Comparison of ENCODE assay signal across 24 mouse cellular contexts in the genomic region with DNA sequence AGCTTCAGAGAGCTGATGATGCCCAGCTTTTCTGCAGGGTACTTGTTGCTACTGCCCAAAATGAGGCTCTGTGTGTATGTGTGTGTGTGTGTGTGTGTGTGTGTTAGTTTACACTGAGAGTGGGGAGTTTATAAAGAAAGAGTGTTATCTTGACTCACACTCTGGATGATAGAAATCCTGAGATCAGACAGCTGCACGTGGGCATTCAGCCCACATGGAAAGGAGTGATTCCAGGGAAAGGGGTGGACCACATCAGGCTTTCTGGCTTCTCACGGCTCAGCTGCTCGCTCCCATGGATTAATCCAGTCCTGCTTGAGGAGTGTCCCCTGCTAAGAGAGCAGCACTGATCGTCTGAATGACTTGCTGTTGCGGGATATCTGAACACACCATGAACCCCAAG. TPM values are rescaled to one million over a fixed set of nuclear protein-coding genes. Genes with fewer than 3 reads are reported as not detected.
DNase-seq lines count a peak whose midpoint lies in the region; TF ChIP-seq lines count a peak whose summit lies in the region.
"Had no signal": no experiment of that assay in that cellular context is flagged by ENCODE, and none has a peak within 500 bp of the region (broad histone marks: within the 10 kb centered on the region; RNA-seq: fewer than 3 reads in every experiment).

No protein-coding gene starts in this region.

- TF ChIP-seq POLR2A in thymus, adult 2 months (IDR thresholded peaks at IDR 0.05; ENCODE audit: control insufficient read depth, extremely low read depth, insufficient read depth, low read length, poor library complexity) = no peak

- H3K27me3 ChIP-seq in thymus, adult 2 months (ENCODE audit: control insufficient read depth, insufficient read depth, low read length) = no peaks in the 10 kb centered on the region
- no peaks in the 10 kb centered on the region for H3K27me3 ChIP-seq in midbrain, embryonic 10.5 days (ENCODE audit: low read depth, poor library complexity, severe bottlenecking)
- H3K27me3 ChIP-seq in embryonic facial prominence, embryonic 10.5 days (replicated peaks; ENCODE audit: low read depth, poor library complexity, severe bottlenecking) = no peaks in the 10 kb centered on the region
- H3K27me3 ChIP-seq: forebrain, embryonic 12.5 days had no signal

- H3K27ac ChIP-seq in thymus, adult 2 months (ENCODE audit: control insufficient read depth, insufficient read depth, low read length) = no peak overlapping the region
- no peak overlapping the region for H3K27ac ChIP-seq in midbrain, embryonic 10.5 days (replicated peaks)
- no peak overlapping the region for H3K27ac ChIP-seq in embryonic facial prominence, embryonic 10.5 days (replicated peaks)
- H3K27ac ChIP-seq: forebrain, embryonic 12.5 days; heart, adult 2 months had no signal

- H3K9me3 ChIP-seq in midbrain, embryonic 10.5 days (replicated peaks) = no peaks in the 10 kb centered on the region
- no peaks in the 10 kb centered on the region; the same call in 1 of the 2 replicates for H3K9me3 ChIP-seq in embryonic facial prominence, embryonic 10.5 days
- H3K9me3 ChIP-seq: forebrain, embryonic 12.5 days had no signal

- no peaks in the 10 kb centered on the region for H3K36me3 ChIP-seq in thymus, adult 2 months (ENCODE audit: control insufficient read depth, insufficient read depth, low read length)
- H3K36me3 ChIP-seq in midbrain, embryonic 10.5 days = no peaks in the 10 kb centered on the region
- H3K36me3 ChIP-seq in embryonic facial prominence, embryonic 10.5 days (replicated peaks) = no peaks in the 10 kb centered on the region
- H3K36me3 ChIP-seq: forebrain, embryonic 12.5 days had no signal

- DNase-seq in layer of hippocampus, adult 11-12 months (ENCODE audit: low spot score) = peak; percentile 54
- DNase-seq in layer of hippocampus, postnatal 10 days (ENCODE audit: low spot score in 2 of 2) = no peak
- peak; percentile 59 for DNase-seq in brain, adult 2 months (ENCODE audit: low read depth, low spot score)
- DNase-seq in left cerebral cortex, adult 18-20 months (ENCODE audit: low spot score in 2 of 2) = peak; percentile 73 to 76
- DNase-seq in right cerebral cortex, postnatal 14 days = peak; percentile 45
- no peak for DNase-seq in thymus, adult 2 months
- no peak for DNase-seq in midbrain, embryonic 10.5 days (ENCODE audit: low spot score)
- no peak for DNase-seq in embryonic facial prominence, embryonic 10.5 days (ENCODE audit: low spot score)
- DNase-seq: cerebellum, postnatal 10 days; heart, adult 2 months; thymus, postnatal 14 days had no signal

- H3K4me1 ChIP-seq in thymus, adult 2 months (replicated peaks; ENCODE audit: control insufficient read depth, insufficient read depth, low read length) = peaks cover 6% of the 10 kb centered on the region
- peaks cover 11% of the 10 kb centered on the region for H3K4me1 ChIP-seq in midbrain, embryonic 10.5 days
- H3K4me1 ChIP-seq in embryonic facial prominence, embryonic 10.5 days = peaks cover 29% of the 10 kb centered on the region
- H3K4me1 ChIP-seq: forebrain, embryonic 12.5 days had no signal

- 95% methylated on average over 5 of the region's 5 CpGs for WGBS in thymus, adult 2 months
- WGBS in midbrain, embryonic 10.5 days = 75% methylated on average over 5 of the region's 5 CpGs
- 83% methylated on average over 5 of the region's 5 CpGs for WGBS in embryonic facial prominence, embryonic 10.5 days

- no peak for TF ChIP-seq CTCF in thymus, adult 2 months (IDR thresholded peaks at IDR 0.05; ENCODE audit: borderline replicate concordance, control insufficient read depth, extremely low read depth, insufficient read depth, low read length, poor library complexity)

- no peak overlapping the region for H3K4me3 ChIP-seq in thymus, adult 2 months (ENCODE audit: control insufficient read depth, insufficient read depth, low read length)
- H3K4me3 ChIP-seq in midbrain, embryonic 10.5 days = no peak overlapping the region
- H3K4me3 ChIP-seq in embryonic facial prominence, embryonic 10.5 days = no peak overlapping the region
- H3K4me3 ChIP-seq: forebrain, embryonic 12.5 days; heart, adult 2 months had no signal

RNA-seq across cellular contexts. Expression of a gene that starts 20.1 kb away (rescaled TPM):
- under 1 TPM in 1 of 2 experiments, not detected in 1; 0.73 TPM for total RNA-seq in layer of hippocampus, postnatal 10 days (2021)
- total RNA-seq in left cerebral cortex, adult 18-20 months (2021) = under 1 TPM in 1 of 2 experiments, not detected in 1; 0.59 TPM
- 20.5 and 28.7 TPM in 2 replicates for polyA plus RNA-seq in thymus, adult 2 months (2012; rRNA removed)
- 23.1 and 28.3 TPM in 2 replicates for polyA plus RNA-seq in midbrain, embryonic 10.5 days (2016; fragmentation: Nextera tagmentation; extraction: Ambion mirVana)
- 59.8 and 62.7 TPM in 2 replicates for polyA plus RNA-seq in embryonic facial prominence, embryonic 10.5 days (2016; fragmentation: Nextera tagmentation; extraction: Ambion mirVana)
- total RNA-seq: gastrocnemius, adult 8-10 months; megakaryocyte-erythroid progenitor cell, adult 5-6 weeks; MEL had no signal

RNA-seq across cellular contexts. Expression of a gene that starts 31.1 kb away (rescaled TPM):
- total RNA-seq in layer of hippocampus, postnatal 10 days (2021) = not detected
- total RNA-seq in left cerebral cortex, adult 18-20 months (2021) = not detected
- not detected in 2 replicates for polyA plus RNA-seq in thymus, adult 2 months (2012; rRNA removed)
- polyA plus RNA-seq in midbrain, embryonic 10.5 days (2016; fragmentation: Nextera tagmentation; extraction: Ambion mirVana) = not detected in 2 replicates
- polyA plus RNA-seq in embryonic facial prominence, embryonic 10.5 days (2016; fragmentation: Nextera tagmentation; extraction: Ambion mirVana) = not detected in 2 replicates
- total RNA-seq: adrenal gland, adult 18-20 months; gastrocnemius, adult 8-10 months; heart, adult 2 months; megakaryocyte-erythroid progenitor cell, adult 5-6 weeks; MEL; midbrain, postnatal 0 days had no signal
- polyA plus RNA-seq: forebrain, embryonic 12.5 days; heart, adult 2 months; heart, embryonic 16.5 days; hindbrain, embryonic 11.5 days; intestine, embryonic 14.5 days; kidney, embryonic 14.5 days; large intestine, adult 2 months; limb, embryonic 14.5 days; liver, embryonic 16.5 days; midbrain, postnatal 0 days had no signal

RNA-seq across cellular contexts. Expression of a gene that starts 43.1 kb away (rescaled TPM):
- 1 to 10 TPM in 1 of 2 experiments, under 1 TPM in 1; 0.78 to 2.2 TPM for total RNA-seq in layer of hippocampus, postnatal 10 days (2021)
- total RNA-seq in left cerebral cortex, adult 18-20 months (2021) = not detected
- not detected in 2 replicates for polyA plus RNA-seq in thymus, adult 2 months (2012; rRNA removed)
- not detected in 2 replicates for polyA plus RNA-seq in midbrain, embryonic 10.5 days (2016; fragmentation: Nextera tagmentation; extraction: Ambion mirVana)
- not detected in 2 replicates for polyA plus RNA-seq in embryonic facial prominence, embryonic 10.5 days (2016; fragmentation: Nextera tagmentation; extraction: Ambion mirVana)
- total RNA-seq: gastrocnemius, adult 8-10 months; megakaryocyte-erythroid progenitor cell, adult 5-6 weeks; MEL; midbrain, postnatal 0 days had no signal
- polyA plus RNA-seq: forebrain, embryonic 12.5 days; hindbrain, embryonic 11.5 days; kidney, embryonic 14.5 days; large intestine, adult 2 months; midbrain, postnatal 0 days had no signal

RNA-seq across cellular contexts. Expression of a gene that starts 44.8 kb away (rescaled TPM):
- 100 to 1,000 TPM; 106 to 109 TPM for total RNA-seq in layer of hippocampus, postnatal 10 days (2021)
- 10 to 100 TPM; 83.0 to 89.2 TPM for total RNA-seq in left cerebral cortex, adult 18-20 months (2021)
- 146 and 202 TPM in 2 replicates for polyA plus RNA-seq in thymus, adult 2 months (2012; rRNA removed)
- 40.1 and 44.7 TPM in 2 replicates for polyA plus RNA-seq in midbrain, embryonic 10.5 days (2016; fragmentation: Nextera tagmentation; extraction: Ambion mirVana)
- 34.8 and 38.1 TPM in 2 replicates for polyA plus RNA-seq in embryonic facial prominence, embryonic 10.5 days (2016; fragmentation: Nextera tagmentation; extraction: Ambion mirVana)

RNA-seq across cellular contexts. Expression of a gene that starts 51.3 kb away (rescaled TPM):
- total RNA-seq in layer of hippocampus, postnatal 10 days (2021) = not detected
- total RNA-seq in left cerebral cortex, adult 18-20 months (2021) = not detected
- not detected in 2 replicates for polyA plus RNA-seq in thymus, adult 2 months (2012; rRNA removed)
- polyA plus RNA-seq in midbrain, embryonic 10.5 days (2016; fragmentation: Nextera tagmentation; extraction: Ambion mirVana) = not detected in 2 replicates
- not detected in 2 replicates for polyA plus RNA-seq in embryonic facial prominence, embryonic 10.5 days (2016; fragmentation: Nextera tagmentation; extraction: Ambion mirVana)
- total RNA-seq: adrenal gland, adult 18-20 months; gastrocnemius, adult 8-10 months; heart, adult 2 months; megakaryocyte-erythroid progenitor cell, adult 5-6 weeks; MEL; midbrain, postnatal 0 days had no signal
- polyA plus RNA-seq: forebrain, embryonic 12.5 days; heart, embryonic 16.5 days; hindbrain, embryonic 11.5 days; intestine, embryonic 14.5 days; kidney, embryonic 14.5 days; large intestine, adult 2 months; limb, embryonic 14.5 days; liver, embryonic 16.5 days; midbrain, postnatal 0 days had no signal

Comparison
In these comparisons a context has a peak if more than half of its experiments do, and no peak if none do; other contexts are left out.
1. DNase-seq: peak in layer of hippocampus, adult 11-12 months (single experiment), brain, adult 2 months (single experiment), left cerebral cortex, adult 18-20 months (2 of 2) and right cerebral cortex, postnatal 14 days (single experiment); none in layer of hippocampus, postnatal 10 days (0 of 2), thymus, adult 2 months (single experiment), midbrain, embryonic 10.5 days (single experiment) and embryonic facial prominence, embryonic 10.5 days (single experiment).